Mouse (Mus musculus) kidney, embryonic 15.5 days (tissue): Measurements from ENCODE around the gene Morc3. TPM values are rescaled to one million over a fixed set of nuclear protein-coding genes. Genes with fewer than 3 reads are reported as not detected.

Experiments used
- ATAC-seq: fragments of 200-750 bp; cut with Nextera tagmentation; replicated peaks from 2 replicates; pipeline ENCODE4 v1.8.0; 2017; ENCODE audit warnings: moderate TSS enrichment; ENCODE audit not compliant: low FRiP score
- H3K27ac ChIP-seq: fragments of 300-500 bp; sonication (generic); 2 replicates; pipeline ENCODE4 v1.5.1; 2015; ENCODE audit warnings: mild to moderate bottlenecking, inconsistent platforms
- H3K27me3 ChIP-seq: fragments of 300-500 bp; sonication (generic); 2 replicates; pipeline ENCODE4 v1.6.1; 2015; ENCODE audit warnings: inconsistent platforms
- H3K36me3 ChIP-seq: fragments of 300-500 bp; sonication (generic); 2 replicates; pipeline ENCODE4 v1.6.1; 2015; ENCODE audit warnings: inconsistent platforms
- H3K4me1 ChIP-seq: fragments of 300-500 bp; sonication (generic); 2 replicates; pipeline ENCODE4 v1.6.1; 2015; ENCODE audit warnings: inconsistent platforms
- H3K4me2 ChIP-seq: fragments of 300-500 bp; sonication (generic); 2 replicates; pipeline ENCODE4 v1.6.1; 2015; ENCODE audit warnings: moderate library complexity, mild to moderate bottlenecking, inconsistent platforms
- H3K4me3 ChIP-seq: fragments of 300-500 bp; sonication (generic); replicated peaks from 2 replicates; pipeline ENCODE4 v1.5.1; 2015; ENCODE audit warnings: mild to moderate bottlenecking, inconsistent platforms
- H3K9ac ChIP-seq: fragments of 300-500 bp; sonication (generic); 2 replicates; pipeline ENCODE4 v1.6.1; 2015; ENCODE audit warnings: mild to moderate bottlenecking, inconsistent platforms
- H3K9me3 ChIP-seq: fragments of 300-500 bp; sonication (generic); replicated peaks from 2 replicates; pipeline ENCODE4 v1.6.1; 2016; ENCODE audit warnings: inconsistent platforms
- WGBS: fragments of 180-500 bp; shearing (Covaris S2); methylation state at CpG from one replicate; pipeline ENCODE4 v1.1.7; 2015; ENCODE audit warnings: mixed read lengths; 5-methylcytosine and 5-hydroxymethylcytosine counted together
- polyA plus RNA-seq: library from polyadenylated mRNA; unstranded; fragments of >200 nt; fragmentation: Nextera tagmentation; extraction: Ambion mirVana; gene quantifications from 2 replicates; pipeline ENCODE4 v1.2.1, GENCODE M21; 2015

The Morc3 gene
- polyA plus RNA-seq, 1 experiment from 2014 or later, result 33.1 TPM

DNA sequence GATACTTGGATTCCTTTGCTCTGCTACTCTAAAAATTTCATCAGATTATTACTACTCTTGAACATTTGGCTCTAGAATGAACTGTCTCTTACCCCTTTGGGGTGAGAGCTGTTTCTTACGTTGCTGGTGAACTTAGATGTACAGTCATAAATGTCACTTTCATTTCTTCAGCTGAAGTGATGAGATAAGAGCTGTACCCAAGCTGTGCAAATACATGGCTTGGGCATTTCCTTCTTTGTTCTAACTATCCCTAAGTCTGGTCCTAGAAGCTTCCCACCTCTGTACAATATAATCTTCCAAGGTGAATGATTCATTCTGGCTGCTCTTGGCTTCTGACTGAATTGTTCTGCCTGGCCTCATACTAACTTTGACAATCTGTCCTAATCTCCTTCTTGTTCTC is 7.1 kb downstream of the Morc3 start:
- Histone ChIP-seq H3K4me2 (no peak overlapping the region), H3K9me3 (no peaks in the 10 kb centered on the region)
- 89% methylated on average over 1 of the region's 1 CpGs for whole genome bisulfite sequencing

DNA sequence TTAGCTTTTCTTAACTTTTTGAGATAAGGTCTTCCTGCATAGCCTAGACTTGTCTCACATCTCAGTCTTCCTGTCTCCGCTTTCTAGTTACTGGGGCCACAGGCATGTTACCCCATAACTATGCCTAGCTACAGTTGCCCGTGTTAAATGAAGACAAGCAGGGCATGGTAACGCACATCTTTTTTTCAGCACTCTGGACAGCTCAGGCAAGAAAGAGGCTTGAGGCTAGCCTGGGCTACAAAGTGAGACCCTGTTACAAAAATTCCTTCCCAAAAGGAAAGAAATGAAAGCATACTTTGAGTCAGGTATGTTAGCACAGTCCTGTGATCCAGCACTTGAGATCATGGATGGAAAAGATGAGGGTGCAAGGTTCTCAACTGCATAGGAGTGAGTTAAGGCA is 18.6 kb downstream of the Morc3 start:
- H3K36me3 ChIP-seq, result peaks cover 93% of the 10 kb centered on the region
- WGBS, result 95% methylated on average over 3 of the region's 3 CpGs

More for the DNA sequence above, 7.1 kb downstream of the Morc3 start:
- Histone ChIP-seq H3K9ac (no peak overlapping the region), H3K4me1 (peaks cover 9% of the 10 kb centered on the region), H3K36me3 (peaks cover 2% of the 10 kb centered on the region), H3K27me3 (no peaks in the 10 kb centered on the region), H3K4me3 (no peak overlapping the region), H3K27ac (no peak overlapping the region)
- ATAC-seq, result no peak

DNA sequence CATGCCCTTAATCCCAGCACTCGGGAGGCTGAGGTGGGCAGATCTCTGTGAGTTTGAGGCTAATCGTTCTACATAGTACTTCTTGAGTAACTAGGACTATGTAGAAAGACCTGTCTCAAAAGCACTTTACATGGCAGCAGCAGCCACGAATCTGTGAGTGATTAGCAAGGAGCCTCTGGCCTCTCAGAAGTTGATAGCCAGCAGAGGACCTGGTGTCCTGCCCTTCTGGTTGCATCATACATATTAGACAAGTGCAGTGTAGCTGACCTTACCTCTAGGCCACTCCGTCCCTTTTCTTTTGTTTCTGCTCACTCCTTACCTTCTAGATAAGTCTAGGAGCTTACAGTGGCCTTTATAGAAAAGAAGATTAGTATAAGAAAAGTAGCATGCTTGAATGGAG is 28.0 kb downstream of the Morc3 start:
- H3K4me1 ChIP-seq, result no peaks in the 10 kb centered on the region
- 90% methylated on average over 4 of the region's 4 CpGs for WGBS
- ATAC-seq, result no peak
- H3K9me3 ChIP-seq, result no peaks in the 10 kb centered on the region
- H3K9ac ChIP-seq, result no peak overlapping the region
- H3K4me2 ChIP-seq, result no peak overlapping the region
- H3K27me3 ChIP-seq, result no peaks in the 10 kb centered on the region
- H3K36me3 ChIP-seq, result peaks cover 86% of the 10 kb centered on the region
- H3K4me3 ChIP-seq, result no peak overlapping the region
- H3K27ac ChIP-seq, result no peak overlapping the region

More for the DNA sequence above, 18.6 kb downstream of the Morc3 start:
- Histone ChIP-seq H3K4me1 (no peaks in the 10 kb centered on the region), H3K27me3 (no peaks in the 10 kb centered on the region), H3K27ac (no peak overlapping the region), H3K4me3 (no peak overlapping the region), H3K9ac (no peak overlapping the region), H3K4me2 (no peak overlapping the region), H3K9me3 (no peaks in the 10 kb centered on the region)
- ATAC-seq, result no peak

DNA sequence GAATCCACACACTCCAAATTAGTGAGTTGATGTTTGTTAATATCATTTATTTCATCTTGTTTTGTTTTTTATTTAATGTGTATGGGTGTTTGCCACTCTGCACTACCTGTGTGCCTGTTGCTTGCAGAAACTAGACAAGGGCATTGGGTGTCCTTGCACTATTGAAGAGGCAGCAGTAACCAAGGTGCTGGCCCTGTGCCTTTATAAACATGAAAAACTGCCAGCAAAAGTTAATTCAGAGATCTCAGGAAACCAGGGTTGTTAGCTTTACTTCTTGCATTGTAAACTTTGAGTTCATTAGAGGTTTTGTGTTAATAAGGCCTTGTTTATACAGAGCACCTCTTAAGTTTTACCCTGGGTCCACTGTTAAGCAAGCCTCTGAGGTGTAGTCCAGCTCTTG is 28.8 kb downstream of the Morc3 start:
- Histone ChIP-seq H3K4me3 (no peak overlapping the region), H3K36me3 (peaks cover 87% of the 10 kb centered on the region), H3K27me3 (no peaks in the 10 kb centered on the region), H3K4me1 (no peaks in the 10 kb centered on the region), H3K27ac (no peak overlapping the region), H3K4me2 (no peak overlapping the region), H3K9me3 (no peaks in the 10 kb centered on the region), H3K9ac (no peak overlapping the region)
- ATAC-seq, result no peak

DNA sequence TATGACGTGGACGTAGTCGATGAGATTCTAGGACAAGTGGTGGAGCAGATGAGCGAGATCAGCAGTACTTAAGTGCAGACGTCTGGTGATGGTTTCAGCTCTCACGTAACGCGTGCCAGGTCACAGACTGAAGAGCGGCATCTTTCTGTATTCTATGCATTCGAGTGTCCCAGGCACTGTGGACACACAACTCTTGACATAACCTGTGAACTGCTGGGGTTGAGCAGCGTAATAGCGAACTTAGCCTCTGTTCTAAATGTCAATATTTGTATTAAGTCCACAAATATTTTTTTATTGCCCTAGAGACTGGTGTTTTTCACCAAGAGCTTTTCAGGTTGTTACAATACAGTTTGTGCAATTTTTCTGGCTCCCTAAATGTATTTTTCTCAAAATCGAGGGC is 42.9 kb downstream of the Morc3 start:
- no peak for ATAC-seq
- no peak overlapping the region for H3K9ac ChIP-seq
- H3K36me3 ChIP-seq, result peaks cover 75% of the 10 kb centered on the region
- no peaks in the 10 kb centered on the region for H3K4me1 ChIP-seq
- H3K4me2 ChIP-seq, result no peak overlapping the region
- no peak overlapping the region for H3K27ac ChIP-seq
- no peak overlapping the region for H3K4me3 ChIP-seq
- 93% methylated on average over 13 of the region's 13 CpGs for WGBS
- no peaks in the 10 kb centered on the region for H3K9me3 ChIP-seq
- no peaks in the 10 kb centered on the region for H3K27me3 ChIP-seq

DNA sequence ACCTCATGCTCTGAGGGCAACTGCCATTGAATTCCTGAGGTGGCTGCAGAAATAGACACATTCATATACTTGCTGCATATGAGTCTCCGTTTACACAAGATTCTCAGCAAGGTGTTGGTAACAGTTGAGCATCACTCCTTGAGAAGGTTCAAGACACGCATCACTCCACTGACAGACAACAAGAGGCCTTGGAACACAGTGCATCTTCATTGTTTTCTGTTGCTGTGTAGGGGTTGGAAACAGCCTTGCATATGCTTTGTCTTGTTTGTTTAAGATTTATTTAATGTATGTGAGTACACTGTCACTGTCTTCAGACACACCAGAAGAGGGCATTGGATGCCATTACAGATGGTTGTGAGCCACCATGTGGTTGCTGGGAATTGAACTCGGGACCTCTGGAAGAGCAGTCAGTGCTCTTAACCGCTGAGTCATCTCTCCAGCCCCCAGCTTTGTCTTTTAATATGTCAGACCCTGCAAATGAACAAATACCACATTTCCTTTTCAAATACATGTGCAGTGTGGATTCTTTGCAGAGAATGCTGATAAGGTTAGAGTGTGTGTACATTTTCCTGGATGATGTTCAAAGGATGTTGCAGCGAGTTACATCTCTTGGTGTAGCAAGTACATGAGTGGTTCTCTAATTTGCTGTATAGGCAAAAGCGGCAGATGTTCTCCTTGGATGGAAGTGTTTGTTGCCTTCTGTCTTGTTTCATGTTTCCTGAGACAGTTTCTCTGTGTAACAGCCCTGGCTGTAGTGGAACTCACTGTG is 45.9 kb downstream of the Morc3 start:
- no peaks in the 10 kb centered on the region for H3K4me1 ChIP-seq
- H3K9ac ChIP-seq, result no peak overlapping the region
- no peak overlapping the region for H3K4me3 ChIP-seq
- no peak overlapping the region for H3K4me2 ChIP-seq
- H3K27ac ChIP-seq, result no peak overlapping the region
- ATAC-seq, result no peak
- 92% methylated on average over 6 of the region's 6 CpGs for WGBS
- H3K36me3 ChIP-seq, result peaks cover 47% of the 10 kb centered on the region
- H3K27me3 ChIP-seq, result no peaks in the 10 kb centered on the region
- no peaks in the 10 kb centered on the region for H3K9me3 ChIP-seq

DNA sequence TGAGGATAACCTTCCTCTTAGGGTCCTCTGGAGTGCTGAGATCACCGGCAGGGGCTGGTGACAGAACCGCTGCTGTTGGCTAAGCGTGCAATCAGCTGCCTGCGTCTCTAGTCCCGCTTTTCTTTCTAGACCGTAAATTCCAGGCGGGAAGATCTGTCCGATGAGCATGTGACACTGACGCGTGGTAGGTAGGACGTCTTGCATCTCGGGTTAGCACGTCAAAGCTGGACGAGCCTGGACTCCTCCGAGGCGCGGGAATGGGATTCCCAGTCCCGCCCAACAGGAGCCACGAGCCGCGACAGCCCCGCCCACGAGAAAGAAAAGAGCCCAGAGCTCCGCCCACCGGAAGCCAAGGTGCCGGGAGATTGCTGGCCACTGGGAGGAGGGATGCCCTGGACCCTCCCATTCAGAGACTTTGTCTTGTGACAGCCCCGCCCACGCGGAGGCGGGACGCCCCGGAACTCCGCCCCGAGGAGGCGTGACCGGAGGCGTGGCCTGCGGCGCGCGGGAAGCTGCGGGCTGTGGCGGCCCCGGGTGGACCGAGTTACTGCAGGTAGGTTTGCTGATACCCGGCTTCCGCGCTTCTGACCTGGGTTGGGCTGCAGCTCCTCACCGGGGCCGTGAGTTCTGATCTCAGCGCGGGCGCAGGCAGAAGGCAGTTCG is 51.6 kb downstream of the Morc3 start, which contains the start of gene Chaf1b:
Gene Chaf1b, plus strand, starts transcription at position 479 of the 663 bp plus-strand sequence.
- Histone ChIP-seq H3K4me3 (peak within 1 kb of the TSS; percentile 79), H3K27me3 (no peaks in the 10 kb centered on the region), H3K4me1 (peaks cover 28% of the 10 kb centered on the region), H3K27ac (peak within 1 kb of the TSS; percentile 59), H3K36me3 (peaks cover 18% of the 10 kb centered on the region), H3K4me2 (peak within 1 kb of the TSS; percentile 86), H3K9me3 (no peaks in the 10 kb centered on the region), H3K9ac (peak within 1 kb of the TSS; percentile 74)
- ATAC-seq, result peak; percentile 94
- WGBS, result under 1% methylated on average over 54 of the region's 54 CpGs

DNA sequence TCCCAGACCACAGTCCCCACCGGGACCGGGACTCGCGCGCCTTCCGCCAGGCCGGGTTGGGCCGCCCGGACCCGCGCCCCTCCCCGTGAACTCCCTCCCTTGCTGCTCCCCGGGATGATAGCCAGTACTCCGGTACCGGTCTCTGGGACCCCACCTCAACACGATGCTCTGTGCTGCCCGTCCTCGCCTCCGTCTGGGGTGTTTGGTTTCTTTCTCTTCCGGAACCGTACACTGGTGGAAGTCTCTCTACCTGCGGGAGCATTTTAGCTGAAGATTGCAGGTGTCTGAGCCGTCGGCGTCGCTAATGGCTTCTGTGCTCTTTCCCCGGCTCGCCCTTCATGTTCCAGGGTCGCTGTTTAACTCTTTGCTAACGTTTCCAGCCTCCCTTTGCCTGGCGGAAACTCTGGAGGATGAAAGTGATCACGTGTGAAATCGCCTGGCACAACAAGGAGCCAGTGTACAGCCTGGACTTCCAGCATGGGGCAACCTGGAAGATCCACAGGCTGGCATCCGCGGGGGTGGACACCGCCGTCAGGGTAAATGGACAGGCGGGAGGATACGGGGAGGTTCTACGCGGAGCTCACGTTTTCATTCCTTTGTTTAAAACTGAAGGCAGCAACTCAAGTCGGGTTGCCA is 52.3 kb downstream of the Morc3 start:
- Histone ChIP-seq H3K4me2 (peak overlapping the region; percentile 86), H3K27me3 (no peaks in the 10 kb centered on the region), H3K27ac (peak overlapping the region; percentile 59), H3K4me1 (peaks cover 28% of the 10 kb centered on the region), H3K36me3 (peaks cover 24% of the 10 kb centered on the region), H3K4me3 (peak overlapping the region; percentile 79), H3K9me3 (no peaks in the 10 kb centered on the region), H3K9ac (peak overlapping the region; percentile 74)
- ATAC-seq, result peak; percentile 37; the same call in 1 of the 2 replicates
- WGBS, result under 1% methylated on average over 43 of the region's 43 CpGs

DNA sequence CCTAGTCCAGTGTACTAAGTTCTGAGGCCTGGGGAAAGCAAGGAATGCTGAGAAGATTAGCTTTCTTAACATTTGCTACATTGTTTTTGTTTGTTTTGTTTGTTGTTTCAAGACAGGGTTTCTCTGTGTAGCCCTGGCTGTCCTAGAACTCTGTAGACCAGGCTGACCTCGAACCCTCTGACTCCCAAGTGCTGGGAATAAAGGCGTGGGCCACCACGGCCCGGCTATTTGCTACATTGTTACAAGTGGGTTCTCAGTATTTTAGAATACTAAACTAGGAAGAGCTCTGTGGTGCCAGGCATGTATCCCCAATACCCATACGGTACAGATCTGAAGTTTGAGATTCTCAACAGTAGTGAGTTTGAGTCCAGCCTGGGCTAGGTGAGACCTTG is 52.8 kb downstream of the Morc3 start:
- WGBS, result 52% methylated on average over 5 of the region's 5 CpGs
- H3K4me2 ChIP-seq, result peak overlapping the region; percentile 86
- H3K27ac ChIP-seq, result 0 out of 2 replicates have a peak overlapping the region, but pooled peaks have one; percentile 23

DNA sequence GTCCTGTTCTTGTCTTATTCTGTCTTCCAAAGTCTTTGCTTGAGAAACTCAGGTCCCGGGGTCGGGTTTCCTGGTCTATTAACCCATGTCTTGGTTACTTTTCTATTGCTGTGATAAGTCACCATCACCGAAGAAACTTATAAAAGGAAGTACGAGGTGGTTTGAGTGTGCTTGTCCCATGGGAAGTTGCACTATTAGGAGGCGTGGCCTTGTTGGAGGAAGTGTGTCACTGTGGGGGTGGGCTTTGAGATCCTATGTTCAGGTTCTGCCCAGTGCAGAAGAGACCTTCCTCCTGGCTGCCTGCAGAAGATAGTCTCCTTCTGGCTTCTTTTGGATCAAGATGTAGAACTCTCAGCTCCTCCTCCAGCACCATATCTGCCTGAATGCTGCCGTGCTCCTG is 56.6 kb downstream of the Morc3 start:
- Histone ChIP-seq H3K4me3 (no peak overlapping the region), H3K9ac (no peak overlapping the region), H3K36me3 (peaks cover 67% of the 10 kb centered on the region), H3K27me3 (no peaks in the 10 kb centered on the region), H3K9me3 (no peaks in the 10 kb centered on the region), H3K27ac (no peak overlapping the region), H3K4me1 (peaks cover 23% of the 10 kb centered on the region), H3K4me2 (no peak overlapping the region)
- WGBS, result 87% methylated on average over 6 of the region's 6 CpGs
- no peak for ATAC-seq

More for the DNA sequence above, 52.8 kb downstream of the Morc3 start:
- H3K4me3 ChIP-seq, result peak overlapping the region; percentile 79
- no peaks in the 10 kb centered on the region for H3K9me3 ChIP-seq
- ATAC-seq, result no peak
- H3K9ac ChIP-seq, result peak overlapping the region; percentile 74
- H3K36me3 ChIP-seq, result peaks cover 30% of the 10 kb centered on the region
- H3K4me1 ChIP-seq, result peaks cover 28% of the 10 kb centered on the region
- no peaks in the 10 kb centered on the region for H3K27me3 ChIP-seq

DNA sequence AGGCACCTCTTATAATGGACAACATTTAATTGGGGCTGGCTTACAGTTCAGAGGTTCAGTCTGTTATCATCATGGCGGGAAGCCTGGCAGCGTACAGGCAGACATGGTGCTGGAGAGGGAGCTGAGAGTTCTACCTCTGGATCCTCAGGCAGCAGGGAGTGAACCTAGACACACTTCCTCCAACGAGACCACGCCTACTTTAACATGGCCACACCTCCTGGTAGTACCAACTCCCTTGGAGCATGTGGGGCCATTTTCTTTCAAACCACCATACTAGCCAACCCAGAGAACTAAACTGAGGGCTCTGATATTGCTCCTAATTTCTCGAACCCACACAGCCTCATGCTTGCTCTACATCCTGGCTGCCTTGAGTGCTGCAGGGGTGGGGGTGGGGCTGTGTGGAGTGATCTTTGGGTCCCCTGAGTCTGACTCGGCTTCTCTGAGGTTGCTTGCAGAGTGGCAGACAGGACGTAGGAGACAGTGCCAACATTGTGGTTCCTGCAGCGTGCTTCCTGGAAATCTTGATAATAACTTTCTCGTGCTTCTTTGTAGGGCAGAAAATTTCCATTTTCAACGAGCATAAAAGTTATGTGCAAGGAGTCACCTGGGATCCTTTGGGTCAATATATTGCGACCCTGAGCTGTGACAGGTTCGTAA is 59.2 kb downstream of the Morc3 start:
- Histone ChIP-seq H3K4me3 (no peak overlapping the region), H3K4me2 (no peak overlapping the region), H3K27ac (no peak overlapping the region), H3K9ac (no peak overlapping the region), H3K4me1 (peaks cover 3% of the 10 kb centered on the region), H3K27me3 (no peaks in the 10 kb centered on the region), H3K9me3 (no peaks in the 10 kb centered on the region), H3K36me3 (peaks cover 93% of the 10 kb centered on the region)
- WGBS, result 87% methylated on average over 12 of the region's 12 CpGs
- ATAC-seq, result no peak

DNA sequence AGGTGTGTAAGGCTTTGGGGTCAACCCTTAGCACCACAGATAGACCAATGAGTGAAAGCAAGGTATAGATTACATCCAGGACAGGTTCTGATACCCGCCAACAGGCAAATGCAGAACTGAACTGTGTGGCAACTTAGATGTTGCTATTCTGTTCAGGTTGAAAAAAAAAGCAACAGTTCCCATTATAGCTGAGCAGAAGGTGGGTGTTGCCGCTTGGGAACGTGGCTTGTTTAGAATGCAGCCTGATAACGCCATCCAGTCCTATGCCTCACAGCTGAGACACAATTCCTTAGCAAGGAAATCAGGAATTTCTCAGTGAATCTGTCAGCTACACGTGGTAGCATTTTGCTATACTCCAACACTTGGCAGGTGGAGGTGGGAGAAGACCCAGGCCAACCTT is 61.4 kb downstream of the Morc3 start:
- H3K9me3 ChIP-seq, result no peaks in the 10 kb centered on the region
- 90% methylated on average over 5 of the region's 5 CpGs for WGBS
- H3K4me1 ChIP-seq, result no peaks in the 10 kb centered on the region
- H3K36me3 ChIP-seq, result peaks cover 80% of the 10 kb centered on the region
- no peak overlapping the region for H3K27ac ChIP-seq
- H3K27me3 ChIP-seq, result no peaks in the 10 kb centered on the region
- no peak overlapping the region for H3K9ac ChIP-seq
- no peak overlapping the region for H3K4me2 ChIP-seq
- no peak for ATAC-seq
- no peak overlapping the region for H3K4me3 ChIP-seq
